Mouse (Mus musculus) kidney, postnatal 14 days (tissue): Measurements from ENCODE around the gene Minos1.

Experiments used
- DNase-seq: peaks from one replicate; pipeline ENCODE4 v3.0.0; 2022; ENCODE audit warnings: mixed read lengths

Minos1 gene

GRCm38 (mm10) chr4:139142985-139143384, 12.1 kb upstream of the Minos1 start:
- DNase-seq, result peak; percentile 28

GRCm38 (mm10) chr4:139141785-139142184, 10.9 kb upstream of the Minos1 start:
- no peak for DNase-seq

GRCm38 (mm10) chr4:139140267-139140666, 9.4 kb upstream of the Minos1 start:
- no peak for DNase-seq

GRCm38 (mm10) chr4:139136011-139136410, 5.1 kb upstream of the Minos1 start:
- DNase-seq, result no peak

GRCm38 (mm10) chr4:139133109-139133508, 2.2 kb upstream of the Minos1 start:
- no peak for DNase-seq

GRCm38 (mm10) chr4:139131858-139132672, 1.2 kb upstream of the Minos1 start:
- no peak for DNase-seq

- peak; percentile 49 for DNase-seq
Measured at GRCm38 (mm10) chr4:139129806-139130700, 860 bp downstream of the Minos1 start.

- no peak for DNase-seq
Measured at GRCm38 (mm10) chr4:139126475-139126874, 4.4 kb downstream of the Minos1 start.

- no peak for DNase-seq
Measured at GRCm38 (mm10) chr4:139124940-139125339, 6.0 kb downstream of the Minos1 start.

- no peak for DNase-seq
Measured at GRCm38 (mm10) chr4:139122557-139122956, 8.4 kb downstream of the Minos1 start.

GRCm38 (mm10) chr4:139120998-139121397, 9.9 kb downstream of the Minos1 start:
- DNase-seq, result no peak

- no peak for DNase-seq
Measured at GRCm38 (mm10) chr4:139120281-139120814, 10.6 kb downstream of the Minos1 start.

GRCm38 (mm10) chr4:139116356-139117063, 14.4 kb downstream of the Minos1 start:
- DNase-seq, result peak; percentile 52

- DNase-seq, result no peak
Measured at GRCm38 (mm10) chr4:139115721-139116120, 15.2 kb downstream of the Minos1 start.

- no peak for DNase-seq
Measured at GRCm38 (mm10) chr4:139112482-139112881, 18.4 kb downstream of the Minos1 start.

- peak; percentile 60 for DNase-seq
Measured at GRCm38 (mm10) chr4:139111421-139111820, 19.5 kb downstream of the Minos1 start.

- peak; percentile 37 for DNase-seq
Measured at GRCm38 (mm10) chr4:139110858-139111257, 20.1 kb downstream of the Minos1 start.

- no peak for DNase-seq
Measured at GRCm38 (mm10) chr4:139105453-139105852, 25.5 kb downstream of the Minos1 start.

GRCm38 (mm10) chr4:139101546-139101945, 29.4 kb downstream of the Minos1 start:
- DNase-seq, result no peak

GRCm38 (mm10) chr4:139100326-139100725, 30.6 kb downstream of the Minos1 start:
- DNase-seq, result no peak

GRCm38 (mm10) chr4:139096201-139096600, 34.7 kb downstream of the Minos1 start:
- no peak for DNase-seq

- DNase-seq, result peak; percentile 82
Measured at GRCm38 (mm10) chr4:139095406-139095805, 35.5 kb downstream of the Minos1 start.

GRCm38 (mm10) chr4:139093196-139093530, 37.8 kb downstream of the Minos1 start:
- DNase-seq, result no peak
